Mouse (Mus musculus) lung, postnatal 0 days (tissue): ENCODE measurements around the gene Cpne4.

ENCODE experiments used
- CTCF ChIP-seq: IDR thresholded peaks from 2 replicates; pipeline ENCODE4 v1.5.1; 2016; ENCODE audit warnings: antibody characterized with exemption, mild to moderate bottlenecking
- EP300 ChIP-seq: IDR thresholded peaks from 2 replicates; pipeline ENCODE4 v1.6.1; 2016; ENCODE audit warnings: antibody characterized with exemption, mild to moderate bottlenecking, control low read depth

DNA sequence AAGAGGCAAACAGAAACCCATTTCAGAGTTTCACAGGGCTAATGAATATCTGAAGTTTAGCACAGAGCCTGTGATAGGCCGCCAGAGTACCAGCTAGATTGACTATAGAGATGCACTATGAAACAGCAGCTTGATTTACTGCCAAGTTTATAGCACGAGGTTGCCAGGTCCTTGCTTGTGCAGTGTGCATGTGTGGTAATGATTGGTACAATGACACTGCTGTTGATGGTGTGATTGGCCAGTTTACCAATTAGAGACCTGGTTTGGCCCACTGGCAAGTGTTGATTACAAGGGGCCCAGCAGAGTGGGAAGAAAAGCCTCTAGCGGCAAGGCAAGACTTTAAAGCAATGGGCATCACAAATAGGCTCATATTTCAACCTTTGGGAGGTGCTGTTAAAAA, 306.6 kb downstream of the Cpne4 start:
- TF ChIP-seq CTCF (no peak), EP300 (no peak)
